Mouse (Mus musculus) retina, embryonic 14.5 days (tissue): ENCODE measurements around the gene Slfn14.
"Not testable (repeated sequence)": the region's sequence is repeated elsewhere in the genome, so short reads cannot be mapped to it uniquely, and the experiment has no call there.

Experiments
- DNase-seq: peaks from one replicate; pipeline ENCODE4 v3.0.0-alpha.2; 2015; ENCODE audit warnings: low spot score

The Slfn14 gene

DNA sequence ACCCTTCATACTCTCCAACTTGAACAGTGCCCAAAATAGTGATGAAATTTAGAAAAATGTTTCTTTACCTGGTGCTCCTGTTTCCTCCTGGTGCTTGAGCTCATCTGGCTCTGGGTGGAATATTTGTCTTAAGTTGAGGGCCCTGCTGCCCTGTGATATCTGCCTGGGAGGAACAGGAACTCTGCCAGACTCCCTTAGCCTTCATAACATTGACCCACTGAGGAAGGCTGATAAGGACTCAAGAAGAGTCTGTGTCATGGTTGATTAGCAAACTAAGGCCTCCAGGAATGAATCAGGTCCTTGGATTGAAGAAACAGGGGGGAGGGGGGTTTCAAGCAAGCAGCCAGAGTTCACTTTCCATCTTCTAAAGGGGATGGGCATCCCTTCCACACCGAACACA is at the start of gene Slfn14:
Gene Slfn14, minus strand, starts transcription at position 161 of the 400 bp plus-strand sequence.
- DNase-seq, result no peak

DNA sequence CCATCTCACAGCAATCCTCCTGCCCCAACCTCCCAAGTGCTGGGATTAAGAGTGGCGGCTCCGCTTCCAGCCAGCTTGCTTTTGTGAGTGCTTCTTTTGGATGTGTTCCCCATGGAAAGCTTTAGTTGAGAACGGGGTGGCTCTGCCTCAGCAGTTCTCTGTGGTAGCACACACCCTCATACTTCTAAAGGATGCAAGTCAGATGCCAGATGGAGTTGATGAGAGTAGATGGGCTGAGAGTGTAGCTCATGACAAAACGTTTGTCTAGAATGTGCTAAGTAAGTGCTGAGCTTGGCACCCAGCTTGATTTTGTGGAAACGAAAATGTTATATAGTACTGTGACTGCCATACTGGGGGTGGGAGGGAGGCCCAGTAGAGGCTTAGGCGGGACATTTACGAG is 49.3 kb upstream of the Slfn14 start:
- no peak for DNase-seq

DNA sequence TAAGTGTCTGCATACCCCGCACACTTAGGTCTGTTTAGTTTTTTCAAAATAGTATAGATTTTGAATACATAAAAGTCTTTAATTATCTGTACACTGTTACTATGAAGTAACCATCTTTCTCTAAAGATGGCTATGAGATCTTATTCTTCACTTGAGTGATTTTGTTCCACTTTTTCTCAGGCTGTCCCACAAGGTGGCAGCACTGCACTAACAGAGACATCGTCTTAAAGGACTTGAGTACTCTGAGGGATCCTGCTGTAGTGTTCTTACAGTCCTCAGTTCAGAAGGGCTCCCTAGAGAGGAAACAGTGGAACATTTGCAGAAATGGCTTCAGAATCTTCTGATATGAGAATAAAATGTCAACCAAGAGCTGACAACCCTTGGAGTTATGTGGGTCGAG is 40.9 kb upstream of the Slfn14 start:
- DNase-seq, result peak; percentile 87

DNA sequence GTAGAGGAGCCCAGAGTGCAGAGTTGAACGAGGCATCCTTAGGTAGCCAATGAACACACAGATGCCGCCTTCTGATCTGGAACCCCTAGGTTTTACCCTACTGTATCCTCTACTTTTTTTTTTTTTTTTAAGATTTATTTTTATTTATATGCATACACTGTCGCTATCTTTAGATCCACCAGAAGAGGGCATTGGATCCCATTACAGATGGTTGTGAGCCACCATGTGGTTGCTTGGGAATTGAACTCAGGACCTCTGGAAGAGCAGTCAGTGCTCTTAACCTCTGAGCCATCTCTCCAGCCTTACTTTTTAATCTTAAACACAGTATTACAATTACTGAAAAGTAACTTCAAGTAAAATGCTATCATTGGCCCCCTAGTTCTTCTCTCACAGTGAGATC is 40.2 kb upstream of the Slfn14 start:
- DNase-seq, result not testable (repeated sequence)

DNA sequence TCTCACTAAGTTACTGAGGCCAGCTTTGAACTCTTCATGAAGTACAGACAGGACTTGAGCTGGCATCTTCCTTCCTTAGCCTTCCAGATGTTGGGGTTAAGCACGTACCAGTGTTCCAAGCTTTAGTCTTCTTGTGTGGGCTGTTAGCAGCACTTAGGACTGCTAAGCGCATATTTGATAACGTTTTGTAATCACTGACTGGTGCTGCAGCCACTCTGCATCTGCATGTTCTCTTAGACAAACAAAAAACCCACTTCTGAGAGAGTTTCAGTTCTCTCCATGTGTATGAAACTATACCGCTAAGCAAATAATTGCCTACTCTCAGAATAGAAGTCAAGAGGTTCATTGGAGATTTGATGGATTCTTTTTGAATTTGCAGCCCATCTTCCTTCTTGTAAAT is 32.5 kb upstream of the Slfn14 start:
- DNase-seq, result no peak

DNA sequence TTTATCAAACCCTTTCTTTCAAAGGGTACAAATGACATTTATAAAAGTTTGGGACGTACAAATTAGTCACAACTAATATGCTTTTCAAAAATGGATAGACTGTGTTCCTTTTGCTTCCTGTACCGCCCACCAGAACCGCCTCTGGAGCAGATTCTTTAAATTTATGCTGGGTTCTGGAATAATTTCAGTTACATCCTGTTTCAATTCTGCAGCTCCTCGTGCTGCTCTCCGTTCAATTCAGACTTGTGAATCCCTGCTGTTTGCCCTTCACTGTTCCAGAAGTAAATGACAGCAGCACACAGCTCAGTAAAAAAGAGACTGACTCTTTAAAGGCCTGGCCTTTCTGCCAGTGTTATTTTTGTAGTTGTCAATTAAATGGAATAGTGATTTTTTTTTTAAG is 25.9 kb upstream of the Slfn14 start:
- no peak for DNase-seq

DNA sequence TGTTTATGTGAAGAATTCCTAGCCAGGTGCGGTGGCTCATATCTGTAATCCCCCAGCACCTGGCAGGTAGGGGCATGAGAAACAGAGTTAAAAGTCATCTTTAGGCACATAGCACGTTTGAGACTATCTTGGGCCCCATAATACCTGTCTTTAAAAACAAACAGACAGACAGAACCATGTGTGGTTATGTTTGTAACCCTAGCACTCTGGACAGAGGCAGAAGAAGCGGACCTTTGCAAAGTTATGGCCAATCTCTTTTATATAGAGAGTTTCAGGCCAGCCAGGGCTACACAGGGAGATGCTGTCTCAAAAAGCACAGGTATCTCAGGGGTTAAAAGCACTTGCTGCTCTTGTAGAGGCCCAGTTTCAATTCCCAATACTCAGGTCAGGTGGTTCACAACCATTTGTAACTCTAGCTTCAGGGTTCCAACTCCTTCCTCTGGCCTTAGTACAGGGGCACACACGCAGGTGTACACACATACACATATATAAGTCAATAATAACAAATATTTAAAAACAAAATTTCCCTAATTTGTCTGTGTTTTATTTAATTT is 20.3 kb upstream of the Slfn14 start:
- DNase-seq, result no peak

DNA sequence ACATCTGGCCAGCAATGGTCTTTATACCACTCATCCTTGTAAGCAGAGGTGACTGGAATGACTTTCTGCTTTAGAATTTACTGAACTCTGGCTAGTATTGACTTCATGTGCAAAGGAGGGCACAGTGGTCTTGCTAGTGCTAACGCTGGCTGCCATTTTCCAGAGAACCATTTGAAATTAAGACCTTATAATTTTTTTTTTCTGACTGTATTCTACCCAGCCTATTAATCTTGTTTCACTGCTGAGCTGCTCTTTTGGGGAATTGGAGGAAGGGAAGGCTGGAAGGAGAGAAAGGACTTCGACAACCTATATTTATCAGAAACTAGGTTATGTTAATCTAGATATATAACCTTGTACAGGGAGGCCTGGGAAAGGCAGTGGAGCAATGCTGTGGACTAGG is 18.0 kb upstream of the Slfn14 start:
- no peak for DNase-seq

DNA sequence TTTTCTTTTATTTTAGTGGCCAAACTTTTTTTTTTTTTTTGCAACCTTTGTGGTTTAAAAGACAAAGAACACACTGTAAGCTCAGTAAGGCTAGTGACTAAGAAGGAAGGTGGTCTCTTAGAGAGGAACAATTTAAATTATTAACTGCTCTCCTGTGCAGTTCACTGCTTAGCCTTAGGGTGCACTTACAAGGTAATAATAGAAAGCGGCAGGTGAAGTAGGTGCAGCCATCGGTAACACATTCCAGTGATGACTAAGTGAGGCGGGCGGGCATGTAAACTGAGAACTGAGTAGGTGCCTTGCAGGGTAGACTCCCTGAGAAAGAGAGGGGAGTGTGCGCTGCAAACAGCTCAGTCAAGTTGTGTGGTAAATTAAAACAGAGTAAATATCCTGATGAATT is 17.2 kb upstream of the Slfn14 start:
- DNase-seq, result no peak

DNA sequence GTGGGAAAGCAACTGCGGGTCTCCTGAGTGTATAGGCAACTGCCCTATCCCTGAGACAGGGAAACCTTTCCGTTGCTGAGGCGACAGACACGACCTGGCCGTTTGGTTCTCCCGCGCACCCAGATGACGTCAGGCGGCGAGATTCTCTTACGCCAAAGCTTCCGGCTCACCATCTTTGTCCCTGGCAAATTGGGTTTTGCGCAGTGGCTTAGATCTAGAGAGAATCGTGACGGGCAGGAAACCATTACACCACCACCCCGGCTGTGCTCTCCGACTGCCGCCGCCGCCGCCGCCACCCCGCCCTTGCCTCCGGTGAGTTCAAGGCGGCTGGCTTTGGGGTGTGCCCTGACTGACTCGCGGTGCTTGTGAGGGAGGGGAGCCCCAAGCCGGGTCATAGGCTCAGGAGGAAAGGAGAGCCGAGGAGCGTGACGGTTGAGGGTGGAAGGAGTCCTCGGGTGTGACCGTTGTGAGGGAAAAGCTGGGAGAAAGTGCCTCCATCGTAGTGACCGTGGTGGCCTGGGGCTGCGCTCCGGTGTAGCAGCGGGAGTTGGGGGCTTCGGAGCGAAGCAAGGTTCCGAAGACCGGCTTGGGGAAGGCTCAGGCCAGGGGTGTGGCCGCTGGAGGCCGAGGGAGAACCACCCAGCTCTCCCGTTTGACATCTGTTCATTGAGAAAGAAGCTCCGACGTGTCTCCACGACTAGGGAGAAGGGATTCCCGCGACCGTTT is 16.2 kb upstream of the Slfn14 start, which contains the start of gene Pex12:
Gene Pex12, minus strand, starts transcription at position 61 of the 726 bp plus-strand sequence.
- peak; percentile 97 for DNase-seq

DNA sequence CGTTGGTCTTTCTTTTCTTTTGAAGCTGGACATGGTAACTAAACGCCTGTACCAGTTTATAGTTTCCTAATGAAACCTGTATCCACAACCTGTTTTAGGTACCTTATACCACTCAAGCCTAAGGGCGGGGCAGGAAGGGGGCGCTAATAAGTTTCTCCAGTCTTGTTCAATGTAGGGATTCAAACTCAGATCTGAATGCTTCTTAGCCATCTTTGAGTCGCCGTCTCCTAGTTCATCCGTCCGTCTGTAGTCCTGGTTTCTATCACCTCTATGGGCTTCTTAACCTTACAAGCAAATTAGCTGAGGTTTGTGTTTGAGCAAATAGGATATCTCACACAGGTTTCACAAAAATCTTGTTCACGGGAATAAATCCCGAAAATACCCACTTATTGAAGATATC is 15.6 kb upstream of the Slfn14 start:
- peak; percentile 13 for DNase-seq

DNA sequence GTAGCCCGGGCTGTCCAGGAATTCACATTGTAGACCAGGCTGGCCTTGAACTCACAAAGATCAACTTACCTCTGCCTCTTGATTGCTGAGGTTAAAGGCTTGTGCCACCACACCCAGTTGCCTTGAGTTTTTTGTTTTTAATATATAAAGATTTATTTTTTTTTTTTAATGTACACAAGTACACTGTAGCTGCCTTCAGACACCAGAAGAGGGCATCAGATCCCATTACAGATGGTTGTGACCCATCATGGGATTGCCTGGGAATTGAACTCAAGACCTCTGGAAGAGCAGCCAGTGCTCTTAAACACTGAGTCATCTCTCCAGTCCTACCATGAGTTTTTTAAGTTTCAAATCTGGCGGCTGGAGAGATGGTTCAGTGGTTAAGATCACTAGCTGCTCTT is 14.9 kb upstream of the Slfn14 start:
- no peak for DNase-seq

DNA sequence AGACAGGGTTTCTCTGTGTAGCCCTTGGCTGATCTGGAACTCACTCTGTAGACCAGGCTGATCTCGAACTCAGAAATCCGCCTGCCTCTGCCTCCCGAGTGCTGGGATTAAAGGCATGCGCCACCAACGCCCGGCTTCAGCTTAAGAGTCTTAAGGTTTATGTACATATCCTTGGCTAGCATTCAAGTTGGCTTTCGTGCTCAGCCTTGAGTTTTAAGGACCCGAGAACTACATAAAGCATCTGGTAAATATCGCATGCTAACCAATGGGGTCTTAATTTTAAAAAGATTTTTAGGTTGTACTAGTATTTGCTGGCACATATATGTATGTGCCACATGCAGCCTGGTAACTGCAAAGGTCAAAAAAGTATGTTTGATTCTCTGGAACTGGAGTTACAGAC is 13.2 kb upstream of the Slfn14 start:
- no peak for DNase-seq

DNA sequence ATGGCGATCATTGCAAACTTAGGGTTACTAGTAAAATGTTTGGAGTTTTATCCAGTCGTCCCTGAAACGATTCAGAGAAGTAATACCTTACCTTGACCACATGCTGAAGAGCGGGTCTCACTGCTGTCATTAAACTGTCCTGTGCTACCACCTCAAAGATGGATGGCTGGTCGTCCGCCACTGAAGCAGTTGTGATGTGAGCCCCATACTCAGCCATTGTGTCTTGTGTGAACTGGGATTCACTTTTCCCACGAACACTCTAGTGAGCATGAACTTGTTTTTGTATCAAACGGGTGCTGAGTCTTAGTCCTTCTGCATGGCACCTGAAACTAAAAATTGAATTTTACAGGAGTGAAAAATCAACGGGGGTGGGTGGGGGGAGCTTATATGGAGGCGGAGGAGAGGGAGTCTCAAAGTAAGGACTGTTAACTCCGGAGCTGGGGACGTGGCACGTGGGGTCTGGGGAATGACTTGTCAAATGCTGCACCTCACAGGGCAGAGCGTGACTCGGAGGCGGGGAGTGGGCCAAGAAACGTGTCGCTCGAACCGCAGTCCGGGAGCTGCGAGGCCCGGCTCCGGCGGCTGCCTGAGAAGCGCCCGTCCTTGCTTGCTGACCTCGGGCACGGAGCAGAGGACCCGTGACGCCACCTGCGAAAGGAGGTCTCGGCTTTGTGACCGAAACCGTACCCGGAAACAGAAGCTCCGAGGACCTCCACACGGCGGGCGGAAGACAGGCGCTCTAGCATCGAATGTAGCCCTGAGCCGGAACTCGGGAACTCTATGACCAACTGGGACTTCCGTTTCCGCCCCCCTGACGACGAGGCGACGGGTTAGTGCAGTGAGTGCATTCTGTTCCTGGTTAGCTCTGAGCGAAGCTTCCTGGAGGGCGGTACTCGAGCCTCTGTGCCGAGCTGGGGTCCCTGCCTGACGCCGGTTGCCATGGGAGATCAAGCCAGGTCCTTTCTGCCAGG is 12.0 kb upstream of the Slfn14 start, which contains the start of gene Ap2b1:
Gene Ap2b1, plus strand, starts transcription at position 800 of the 971 bp plus-strand sequence.
- peak; percentile 96 for DNase-seq

DNA sequence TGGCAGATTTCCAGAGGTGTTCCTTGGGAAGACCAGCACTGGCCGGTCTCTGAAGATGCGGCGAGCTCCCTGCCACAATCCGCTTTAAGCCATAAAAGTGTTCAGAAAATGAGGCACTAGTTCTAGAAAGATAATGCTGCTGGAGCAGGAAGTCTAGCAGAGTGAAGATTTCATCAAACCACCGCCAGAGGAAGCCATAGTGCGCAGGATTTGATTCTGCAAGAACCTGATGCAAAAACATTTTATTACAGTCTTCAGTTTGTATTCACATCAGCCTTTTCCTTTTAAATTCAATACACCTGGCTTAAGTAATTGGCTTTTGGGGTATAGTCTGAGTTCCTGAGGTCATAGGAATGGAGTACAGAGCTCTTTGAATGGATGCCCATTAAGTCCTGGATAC is 11.3 kb upstream of the Slfn14 start:
- no peak for DNase-seq

DNA sequence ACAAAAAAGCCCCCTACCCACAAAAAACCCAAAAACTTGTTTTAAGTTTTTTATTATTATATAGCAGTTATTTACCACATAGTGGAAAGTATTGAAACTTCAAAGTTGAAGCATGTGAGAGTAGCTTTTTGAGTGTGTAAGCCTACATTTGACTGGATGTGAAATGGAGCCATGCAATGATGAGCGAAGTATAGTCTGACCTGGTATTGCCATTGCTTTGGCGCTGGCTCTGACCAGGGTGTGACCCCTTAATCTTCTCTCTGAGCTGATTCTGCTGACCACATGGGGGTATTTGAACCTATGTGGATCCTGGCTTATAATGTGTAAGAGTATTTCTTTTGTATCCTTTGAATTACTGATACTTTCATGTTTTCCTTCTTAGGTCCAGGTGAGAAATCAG is 7.6 kb upstream of the Slfn14 start:
- no peak for DNase-seq

DNA sequence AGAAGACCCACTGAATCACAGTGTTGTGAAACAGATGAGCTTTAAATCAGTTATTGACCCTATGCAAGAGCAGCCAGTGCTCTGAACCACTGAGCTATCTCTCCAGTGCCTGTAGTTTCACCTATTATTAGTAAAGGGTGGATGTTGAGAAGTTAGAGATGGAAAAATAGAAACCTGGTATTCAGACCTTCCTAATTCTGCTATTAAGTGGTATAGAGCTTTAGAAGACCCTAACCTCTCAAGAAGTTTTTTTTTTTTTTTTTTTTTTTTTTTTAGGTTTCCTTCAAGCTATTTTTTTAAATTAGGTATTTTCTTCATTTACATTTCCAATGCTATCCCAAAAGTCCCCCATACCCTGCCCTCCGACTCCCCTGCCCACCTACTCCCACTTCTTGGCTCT is 6.7 kb upstream of the Slfn14 start:
- DNase-seq, result no peak

DNA sequence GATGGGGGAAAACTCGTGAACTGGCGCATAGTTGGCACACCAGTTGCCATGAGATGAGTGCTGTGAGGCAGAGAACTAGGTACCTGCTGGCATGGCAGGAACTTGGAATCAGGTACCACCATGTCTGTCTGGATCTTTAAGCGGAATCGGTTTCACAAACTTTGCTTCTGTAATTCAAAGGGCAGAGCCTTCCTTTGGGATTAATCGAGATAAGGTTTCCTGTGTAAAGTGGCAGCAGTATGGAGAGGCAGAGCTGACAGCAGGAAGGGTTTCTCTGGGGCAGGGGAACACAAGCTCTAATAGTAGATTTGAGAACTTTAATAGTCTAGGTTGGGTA is 5.7 kb upstream of the Slfn14 start:
- no peak for DNase-seq

DNA sequence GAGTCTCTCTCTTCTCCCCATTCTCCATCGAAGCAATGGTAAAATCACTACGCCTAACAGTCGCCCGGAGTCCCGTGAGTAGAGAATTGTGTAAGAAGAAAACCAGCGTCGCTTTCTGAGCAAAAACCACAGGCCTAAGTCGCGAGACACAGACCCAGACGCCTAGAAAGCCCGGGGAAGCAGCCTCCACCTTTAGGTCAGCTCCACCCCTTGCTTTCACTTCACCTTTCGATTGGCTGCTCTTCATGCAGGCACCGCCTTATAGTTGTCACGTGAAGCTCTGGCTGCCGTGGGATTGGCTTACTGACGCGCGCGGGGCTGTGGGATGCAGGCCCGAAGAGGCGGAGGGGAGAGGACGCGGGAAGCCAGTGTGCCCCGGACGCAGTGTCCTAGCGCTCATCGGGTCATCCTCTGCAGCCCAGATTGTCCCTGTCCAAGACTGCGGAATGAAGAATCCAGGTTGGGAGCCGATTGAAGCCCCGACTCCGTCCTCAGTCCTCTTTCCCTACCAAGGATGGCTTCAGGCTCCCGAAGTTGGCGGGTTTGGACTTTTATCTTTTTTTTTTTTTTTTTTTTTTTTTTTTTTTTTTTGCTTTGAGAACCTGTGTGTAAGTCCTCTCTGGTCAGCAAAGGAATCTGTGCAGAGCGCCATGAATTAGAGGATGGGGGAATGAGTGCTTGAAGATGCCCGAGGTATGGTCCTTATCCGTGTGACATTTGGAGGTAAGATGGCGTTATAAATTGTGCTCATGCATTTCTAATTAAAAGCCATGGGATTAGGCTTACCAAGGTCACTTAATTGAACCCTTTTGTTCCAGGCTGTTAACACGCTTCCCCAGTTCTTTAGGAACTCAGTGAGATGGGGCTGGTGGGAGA is 5.1 kb upstream of the Slfn14 start:
- DNase-seq, result peak; percentile 95

DNA sequence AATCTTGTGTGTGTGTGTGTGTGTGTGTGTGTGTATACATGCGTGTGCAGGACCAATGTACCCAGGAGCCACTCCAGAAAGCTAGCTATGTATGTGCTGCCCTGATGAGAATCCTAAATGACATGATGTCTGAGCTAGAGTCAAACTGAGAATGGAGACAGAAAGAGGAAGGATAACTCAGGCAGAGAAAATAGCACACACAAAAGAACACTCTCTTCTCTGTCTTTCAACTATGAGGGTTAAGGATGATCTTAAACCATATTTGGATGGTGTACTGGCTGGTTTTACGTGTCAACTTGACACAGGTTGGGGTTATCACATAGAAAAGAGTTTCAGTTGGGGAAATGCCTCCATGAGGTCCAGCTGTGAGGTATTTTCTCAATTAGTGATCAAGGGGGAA is 3.1 kb upstream of the Slfn14 start:
- no peak for DNase-seq

DNA sequence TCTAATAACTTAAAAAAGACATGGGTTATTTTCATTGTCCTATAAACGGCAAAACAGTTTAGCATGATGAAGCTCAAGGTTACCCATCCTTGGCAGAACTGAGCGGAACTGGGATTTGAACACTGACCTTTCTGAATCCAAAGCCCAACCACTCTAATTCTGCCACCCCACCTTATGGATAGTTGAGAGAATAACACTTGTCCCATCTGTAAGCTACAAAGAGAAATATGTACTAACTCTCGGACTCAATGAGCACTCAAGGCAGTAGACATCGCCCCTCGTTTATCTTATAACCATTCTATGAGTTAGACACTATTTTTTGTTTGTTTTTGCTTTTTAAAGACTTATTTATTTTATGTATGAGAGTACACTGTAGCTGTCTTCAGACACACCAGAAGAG is 2.5 kb upstream of the Slfn14 start:
- DNase-seq, result no peak

DNA sequence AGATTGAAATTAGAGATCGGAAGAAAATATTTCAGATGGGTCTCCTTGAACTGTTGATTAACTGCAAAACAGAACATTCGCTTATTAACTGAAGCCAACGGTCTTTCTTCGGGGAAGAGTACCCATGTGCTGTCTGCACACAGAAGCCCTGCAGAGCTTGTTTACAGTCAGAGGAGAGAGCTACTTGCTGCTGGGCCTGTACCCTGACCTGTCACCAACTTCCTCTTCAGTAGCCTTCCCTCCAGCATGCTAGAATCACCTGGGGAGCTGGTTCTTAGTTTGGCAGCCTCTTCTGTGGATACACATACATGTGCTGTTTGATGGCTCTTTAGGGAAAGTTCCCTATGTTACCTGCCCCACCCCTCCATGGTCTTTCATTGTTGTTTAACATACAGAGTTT is 899 bp downstream of the Slfn14 start:
- no peak for DNase-seq
